Mouse (Mus musculus) hindbrain, embryonic 14.5 days (tissue): ENCODE results near the gene 9030025P20Rik. TPM values are rescaled to one million over a fixed set of nuclear protein-coding genes. Genes with fewer than 3 reads are reported as not detected.
"Not testable (repeated sequence)": the region's sequence is repeated elsewhere in the genome, so short reads cannot be mapped to it uniquely, and the experiment has no call there.

Experiments
- ATAC-seq: fragments of 200-750 bp; cut with Nextera tagmentation; 2 replicates; pipeline ENCODE4 v1.8.0; 2017; ENCODE audit warnings: moderate number of reproducible peaks, mild to moderate bottlenecking, moderate TSS enrichment, moderate library complexity; ENCODE audit not compliant: low FRiP score
- DNase-seq: peaks from one replicate; pipeline ENCODE4 v3.0.0-alpha.2; 2015; ENCODE audit warnings: low spot score
- H3K27ac ChIP-seq: fragments of 300-500 bp; sonication (generic); 2 replicates; pipeline ENCODE4 v1.5.1; 2014; ENCODE audit warnings: mild to moderate bottlenecking, moderate library complexity
- H3K27me3 ChIP-seq: fragments of 300-500 bp; sonication (generic); 2 replicates; pipeline ENCODE4 v1.6.1; 2014; ENCODE audit warnings: mild to moderate bottlenecking, low read length, mixed read lengths; ENCODE audit not compliant: control insufficient read depth, insufficient read depth
- H3K36me3 ChIP-seq: fragments of 300-500 bp; sonication (generic); replicated peaks from 2 replicates; pipeline ENCODE4 v1.6.1; 2014; ENCODE audit not compliant: control insufficient read depth, insufficient read depth
- H3K4me1 ChIP-seq: fragments of 300-500 bp; sonication (generic); replicated peaks from 2 replicates; pipeline ENCODE4 v1.6.1; 2014; ENCODE audit warnings: antibody characterized with exemption, low read length, mixed read lengths; ENCODE audit not compliant: control insufficient read depth, insufficient read depth
- H3K4me2 ChIP-seq: fragments of 300-500 bp; sonication (generic); replicated peaks from 2 replicates; pipeline ENCODE4 v1.6.1; 2014; ENCODE audit warnings: mild to moderate bottlenecking, moderate library complexity
- H3K4me3 ChIP-seq: fragments of 300-500 bp; sonication (generic); replicated peaks from 2 replicates; pipeline ENCODE4 v1.5.1; 2014; ENCODE audit warnings: mild to moderate bottlenecking, low read length
- H3K9ac ChIP-seq: fragments of 300-500 bp; sonication (generic); 2 replicates; pipeline ENCODE4 v1.6.1; 2014
- H3K9me3 ChIP-seq: fragments of 300-500 bp; sonication (generic); 2 replicates; pipeline ENCODE4 v1.6.1; 2016; ENCODE audit warnings: low read length; ENCODE audit not compliant: control insufficient read depth
- WGBS: fragments of 180-500 bp; shearing (Covaris S2); extraction: QIAGEN DNeasy Blood & Tissue Kit; methylation state at CpG from one replicate; pipeline ENCODE4 v1.1.7; 2014; 5-methylcytosine and 5-hydroxymethylcytosine counted together
- polyA plus RNA-seq: library from polyadenylated mRNA; unstranded; fragments of >200 nt; fragmentation: Nextera tagmentation; extraction: Ambion mirVana; gene quantifications from 2 replicates; pipeline ENCODE4 v1.2.1, GENCODE M21; 2014

The 9030025P20Rik gene
- polyA plus RNA-seq, 1 experiment from 2014 or later = 7.5 TPM

DNA sequence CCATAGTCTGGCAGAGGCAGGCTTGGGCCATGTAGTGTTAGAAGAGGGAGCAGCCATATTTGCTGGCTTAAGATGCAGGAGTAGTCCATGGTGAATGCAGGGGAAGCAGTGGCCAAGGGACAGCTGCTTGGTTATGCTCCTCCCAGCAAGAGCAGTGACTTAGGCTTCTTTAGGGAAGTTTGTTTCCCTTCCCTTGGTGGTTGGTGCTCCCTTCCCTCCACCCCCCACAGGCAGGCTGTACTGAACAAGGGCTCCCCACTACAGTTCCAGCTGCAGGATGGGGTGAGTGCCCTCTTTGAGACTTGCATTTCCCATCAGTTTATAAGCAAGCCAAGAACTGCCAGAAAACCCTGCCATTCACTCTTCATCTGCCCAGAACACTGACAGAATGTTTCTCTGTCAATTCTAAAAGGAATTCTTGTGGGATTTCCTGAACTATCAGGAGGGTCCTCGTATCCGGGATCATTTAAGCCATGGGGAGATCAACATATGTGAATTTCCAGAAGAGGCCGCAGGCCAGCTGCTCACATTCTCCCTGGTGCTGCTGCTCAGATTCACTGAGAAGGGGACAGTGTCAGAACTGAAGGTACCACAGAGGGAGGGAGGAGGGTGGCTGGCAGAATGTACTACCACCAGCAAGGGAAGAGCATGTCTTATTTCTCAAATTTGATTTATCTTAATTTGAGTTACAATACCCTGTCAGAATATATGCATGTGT is 43.4 kb downstream of the 9030025P20Rik start:
- not testable (repeated sequence) for H3K4me1 ChIP-seq, H3K4me2 ChIP-seq, DNase-seq, H3K27me3 ChIP-seq, H3K9me3 ChIP-seq, H3K36me3 ChIP-seq, H3K4me3 ChIP-seq, ATAC-seq, H3K27ac ChIP-seq, H3K9ac ChIP-seq
- 70% methylated on average over 3 of the region's 3 CpGs for WGBS

DNA sequence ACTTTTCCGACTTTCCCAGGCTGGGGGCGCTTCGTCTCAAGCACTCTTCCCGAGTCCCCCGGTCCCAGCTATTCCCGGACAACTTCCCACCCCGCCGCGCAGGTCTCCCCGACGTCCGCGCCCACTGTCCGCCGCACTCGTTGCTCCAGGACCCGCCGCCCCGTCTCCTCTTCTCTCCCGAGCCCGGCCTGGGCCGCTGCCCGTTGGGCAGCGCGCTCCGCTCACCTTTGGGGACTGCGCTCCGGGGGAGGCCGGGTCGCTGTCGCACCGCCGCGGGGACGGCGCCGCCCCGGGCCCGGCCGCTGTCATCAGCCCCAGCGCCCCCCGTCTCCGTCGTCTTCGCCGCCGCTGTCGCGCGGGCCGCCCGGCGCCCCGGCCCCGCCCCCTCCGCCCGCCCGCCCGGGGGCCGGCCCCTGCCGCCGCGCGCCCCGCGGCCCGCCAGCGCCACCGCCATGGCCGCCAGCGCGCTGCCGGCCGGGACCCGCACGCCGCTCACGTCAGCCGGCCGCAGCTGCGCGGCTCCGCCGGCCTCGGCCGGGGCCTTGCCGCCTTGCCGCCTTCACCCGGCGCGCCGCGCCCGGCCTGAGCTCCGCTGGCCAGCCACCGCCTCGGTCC is 45.7 kb downstream of the 9030025P20Rik start:
- WGBS = no CpG with 5 or more reads among the region's 97 CpGs
- DNase-seq, H3K27ac ChIP-seq, H3K4me3 ChIP-seq, H3K4me1 ChIP-seq, H3K4me2 ChIP-seq, H3K27me3 ChIP-seq, H3K9me3 ChIP-seq, H3K36me3 ChIP-seq, H3K9ac ChIP-seq: not testable (repeated sequence)
- ATAC-seq = peak; percentile 83

DNA sequence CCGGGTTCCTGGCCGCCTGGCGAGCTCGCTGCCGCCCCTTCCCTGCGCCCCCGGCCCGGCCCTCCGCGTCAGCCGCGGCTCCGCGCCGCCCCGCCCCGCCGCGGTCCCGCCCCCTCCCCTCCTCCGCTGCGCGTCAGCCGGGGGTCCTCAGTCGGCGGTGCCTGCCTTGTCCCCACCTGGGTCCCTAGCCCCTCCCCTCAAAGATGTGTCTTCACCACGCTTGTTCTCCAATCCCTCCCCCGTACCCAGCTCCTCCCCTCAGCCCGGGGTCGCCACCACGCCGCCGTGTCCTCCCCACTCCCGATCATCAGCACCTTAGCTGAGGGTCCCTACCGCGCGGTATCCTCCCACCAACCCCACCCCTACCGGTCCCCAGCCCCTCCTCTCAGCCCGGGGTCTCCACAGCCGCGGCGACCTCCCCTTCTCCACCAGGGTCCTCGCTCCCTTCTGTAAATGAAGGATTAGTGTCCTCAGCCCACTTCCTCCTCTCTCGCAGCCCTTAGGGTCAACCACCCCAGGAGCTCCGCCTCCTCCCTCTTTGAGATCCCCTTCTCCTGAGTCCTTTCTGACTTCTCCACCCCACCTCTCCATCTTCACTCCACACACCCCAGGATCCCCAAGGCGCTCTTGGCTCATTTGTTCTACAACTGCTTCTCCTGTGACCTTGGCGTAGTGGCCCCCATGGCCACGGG is 46.4 kb downstream of the 9030025P20Rik start:
- no CpG with 5 or more reads among the region's 48 CpGs for WGBS
- H3K4me1 ChIP-seq, DNase-seq, H3K4me2 ChIP-seq, H3K4me3 ChIP-seq, H3K9me3 ChIP-seq, H3K36me3 ChIP-seq, H3K27ac ChIP-seq, H3K9ac ChIP-seq, H3K27me3 ChIP-seq: not testable (repeated sequence)
- ATAC-seq = peak; percentile 92

DNA sequence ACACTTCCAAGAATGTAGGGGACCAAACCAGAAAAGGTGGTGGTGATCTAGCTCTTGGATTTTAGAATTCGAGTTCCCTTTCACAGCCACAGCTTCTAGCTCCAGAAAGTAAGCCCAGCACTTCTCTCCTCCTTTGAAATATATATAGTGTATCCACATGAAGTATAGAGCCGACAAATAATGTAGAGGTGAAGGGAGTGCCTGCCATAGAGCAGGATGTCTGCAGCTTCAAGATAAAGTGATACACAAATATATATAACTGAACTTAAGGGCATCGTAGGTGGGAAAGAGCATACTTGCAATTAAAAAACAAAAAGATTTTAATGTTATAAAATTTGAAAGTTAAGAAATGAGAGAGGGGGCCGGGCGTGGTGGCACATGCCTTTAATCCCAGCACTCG is 47.2 kb downstream of the 9030025P20Rik start:
- not testable (repeated sequence) for H3K36me3 ChIP-seq, H3K27me3 ChIP-seq, H3K9me3 ChIP-seq, H3K9ac ChIP-seq, DNase-seq, H3K27ac ChIP-seq, ATAC-seq, H3K4me1 ChIP-seq, H3K4me3 ChIP-seq, H3K4me2 ChIP-seq
- WGBS = no CpG with 5 or more reads among the region's 6 CpGs

DNA sequence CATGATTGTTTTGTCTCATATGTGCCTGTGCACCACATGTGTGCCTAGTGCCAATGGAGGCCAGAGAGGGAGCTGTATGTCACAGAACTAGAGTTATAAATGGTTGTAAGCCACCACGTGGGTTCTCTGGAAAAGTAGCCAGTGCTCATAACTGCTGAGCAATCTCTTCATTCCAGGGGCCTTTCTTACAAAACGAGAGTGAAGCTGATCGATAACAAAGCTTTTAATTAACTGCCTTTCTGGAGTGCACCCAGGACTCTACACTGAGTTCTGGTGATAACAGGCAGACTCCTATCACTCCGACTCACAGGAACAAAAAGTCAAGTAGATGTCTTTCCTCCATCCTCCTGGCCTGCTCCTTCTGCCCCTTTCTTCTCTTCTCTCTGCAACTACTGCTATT is 53.1 kb downstream of the 9030025P20Rik start:
- not testable (repeated sequence) for H3K9ac ChIP-seq, H3K4me3 ChIP-seq, H3K27me3 ChIP-seq, DNase-seq, H3K27ac ChIP-seq, H3K4me1 ChIP-seq, H3K36me3 ChIP-seq, H3K4me2 ChIP-seq, ATAC-seq, H3K9me3 ChIP-seq
- WGBS = no CpG with 5 or more reads among the region's 4 CpGs

DNA sequence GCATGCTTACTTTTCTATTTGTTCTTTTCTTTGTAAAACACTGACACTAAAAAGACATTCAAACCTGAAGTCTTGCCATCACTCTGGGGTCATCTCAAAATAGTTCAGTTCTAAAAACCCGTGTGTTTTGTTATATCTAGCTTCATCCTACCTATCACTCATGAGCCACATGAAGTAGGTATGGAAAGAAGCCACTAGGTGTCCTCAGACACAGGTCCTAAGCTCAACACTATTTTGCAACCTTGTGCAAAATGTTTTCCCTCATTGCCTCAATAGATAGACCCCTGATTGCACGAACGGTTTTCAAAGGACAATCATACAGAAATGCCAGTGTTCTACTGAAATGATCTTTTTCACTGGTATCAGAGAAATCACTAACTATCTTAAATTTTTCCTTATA is 62.2 kb downstream of the 9030025P20Rik start:
- H3K4me1 ChIP-seq, H3K9me3 ChIP-seq, H3K27ac ChIP-seq, H3K27me3 ChIP-seq, DNase-seq, H3K4me2 ChIP-seq, H3K4me3 ChIP-seq, H3K9ac ChIP-seq, H3K36me3 ChIP-seq, ATAC-seq: not testable (repeated sequence)
- no CpG with 5 or more reads among the region's 3 CpGs for WGBS

Other genes starting within 250 kb of the 9030025P20Rik start
- gene Wdr27, start 35.3 kb upstream of the 9030025P20Rik start, polyA plus RNA-seq = 7.2 and 9.8 TPM in 2 replicates
- 25.6 and 26.6 TPM in 2 replicates for gene 1600012H06Rik, start 35.3 kb upstream of the 9030025P20Rik start, polyA plus RNA-seq
- 19.7 and 22.6 TPM in 2 replicates for gene Phf10, start 17.2 kb upstream of the 9030025P20Rik start, polyA plus RNA-seq
- gene Gm3417, start 322 bp downstream of the 9030025P20Rik start, polyA plus RNA-seq = 0.71 TPM in 1 of 2 replicates, not detected in the other
- 4.3 and 4.6 TPM in 2 replicates for gene Gm3435, start 31.7 kb downstream of the 9030025P20Rik start, polyA plus RNA-seq
- gene Ermard, start 62.7 kb downstream of the 9030025P20Rik start, polyA plus RNA-seq = 68.0 and 70.8 TPM in 2 replicates
- 0.52 TPM in 1 of 2 replicates, not detected in the other for gene Tcte3, start 63.0 kb downstream of the 9030025P20Rik start, polyA plus RNA-seq
- 3.4 and 3.7 TPM in 2 replicates for gene Gm3448, start 63.1 kb downstream of the 9030025P20Rik start, polyA plus RNA-seq